Mouse (Mus musculus) spleen, postnatal 36 days (tissue): Measurements from ENCODE around the gene Ndufa13.

Source experiments
- DNase-seq, 2 experiments: peaks; one replicate each; pipeline ENCODE4 v3.0.0; 2022; ENCODE audit warnings: low spot score in 2 of 2, mixed read lengths in 1 of 2

Ndufa13 gene

DNA sequence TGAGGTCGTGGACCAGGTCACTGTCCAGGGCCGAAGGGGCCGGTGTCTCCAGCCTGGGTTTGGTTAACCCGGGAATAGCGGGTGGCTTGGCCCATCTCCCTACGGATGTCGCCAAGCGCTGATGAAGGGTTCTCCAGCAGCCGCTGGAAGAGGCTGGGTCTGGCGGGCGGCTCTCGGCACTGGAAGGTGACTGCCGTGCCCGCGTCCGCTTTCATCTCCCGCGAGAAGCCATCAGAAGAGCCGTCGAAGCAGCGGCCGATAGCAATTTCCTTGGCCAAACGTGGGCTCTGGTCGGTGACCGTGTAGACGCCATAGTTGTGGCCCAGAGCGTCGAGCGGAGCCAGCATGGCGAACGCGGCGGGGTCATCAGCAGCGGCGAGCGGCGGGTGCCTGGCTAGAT, 21.5 kb downstream of the Ndufa13 start:
- no peak for DNase-seq

DNA sequence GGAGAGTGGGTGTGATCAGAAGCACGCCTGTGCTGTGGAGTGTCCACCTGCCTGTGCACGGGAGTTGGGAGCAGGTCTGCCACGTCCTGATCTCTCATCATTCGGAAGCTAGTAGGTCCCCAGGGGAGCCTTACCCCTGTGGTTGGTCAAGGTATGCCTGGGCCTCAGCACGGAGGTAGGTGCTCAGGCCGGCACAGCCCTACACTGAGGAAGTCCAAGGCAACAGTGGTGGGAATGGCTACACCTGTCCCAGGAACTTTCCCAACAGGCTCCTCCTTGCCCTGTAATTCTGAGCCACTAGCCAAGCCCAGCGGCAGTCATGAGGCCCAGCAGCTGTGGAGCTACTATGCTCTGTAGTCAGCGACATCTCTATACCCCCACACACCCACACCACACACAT, 22.7 kb downstream of the Ndufa13 start:
- no peak for DNase-seq

DNA sequence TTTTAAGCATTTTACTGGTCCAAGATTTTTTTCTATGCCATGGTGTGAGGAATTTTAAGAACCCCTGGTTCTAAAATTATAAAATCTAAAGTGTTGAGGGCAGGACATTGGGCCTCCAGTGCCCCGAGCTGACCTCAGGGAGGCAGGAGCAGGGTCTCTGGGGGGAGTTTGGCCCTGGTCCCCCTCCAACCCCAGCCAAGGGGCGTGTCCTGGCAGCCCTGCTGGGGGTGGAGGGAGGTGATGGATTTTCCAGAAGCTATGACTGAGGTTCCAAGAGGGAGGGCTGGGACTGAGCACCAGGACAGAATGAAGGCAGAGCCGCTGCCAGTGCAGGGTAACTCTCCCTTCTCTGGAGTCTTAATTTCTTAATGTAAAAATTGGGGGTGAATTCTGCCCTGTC, 24.4 kb downstream of the Ndufa13 start:
- no peak for DNase-seq

DNA sequence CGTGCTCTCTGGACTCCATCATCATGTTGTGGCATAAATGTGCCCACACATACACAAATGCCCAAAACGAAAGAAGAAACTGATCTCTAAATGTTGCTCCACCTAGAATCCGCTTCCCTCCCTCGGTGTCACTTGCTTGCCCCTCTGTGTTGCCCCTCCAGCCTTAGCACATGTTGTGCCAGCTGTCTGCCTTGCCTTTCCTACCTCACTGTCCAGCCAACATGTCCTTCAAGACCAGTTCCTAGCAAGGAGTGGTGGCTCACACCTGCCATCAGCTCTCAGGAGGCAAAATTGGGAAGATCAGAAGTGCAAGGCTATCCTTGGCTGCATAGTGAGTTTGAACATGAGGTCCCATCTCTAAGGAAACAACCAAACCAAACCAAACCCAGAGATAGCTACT, 25.0 kb downstream of the Ndufa13 start:
- DNase-seq, result no peak

DNA sequence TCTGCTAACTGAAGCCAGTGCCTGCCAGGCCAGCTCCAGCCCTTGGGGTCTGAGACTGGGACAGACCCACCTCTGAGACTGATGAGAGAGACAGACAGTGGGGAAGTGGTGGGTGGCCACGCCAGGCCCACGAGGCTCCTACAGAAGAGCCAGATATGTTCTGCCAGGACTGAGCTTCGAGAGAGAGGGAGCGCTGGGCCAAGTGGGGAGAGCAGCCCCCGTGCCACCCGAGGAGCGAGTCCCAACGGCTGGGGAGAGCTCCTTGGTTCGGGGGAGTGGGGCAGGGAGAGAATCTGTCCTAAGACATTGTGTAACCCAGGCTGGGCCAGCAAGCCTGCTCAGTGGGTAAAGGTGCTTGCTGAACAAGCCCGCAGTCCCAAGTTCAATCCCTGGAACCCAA, 25.4 kb downstream of the Ndufa13 start:
- DNase-seq, result no peak

DNA sequence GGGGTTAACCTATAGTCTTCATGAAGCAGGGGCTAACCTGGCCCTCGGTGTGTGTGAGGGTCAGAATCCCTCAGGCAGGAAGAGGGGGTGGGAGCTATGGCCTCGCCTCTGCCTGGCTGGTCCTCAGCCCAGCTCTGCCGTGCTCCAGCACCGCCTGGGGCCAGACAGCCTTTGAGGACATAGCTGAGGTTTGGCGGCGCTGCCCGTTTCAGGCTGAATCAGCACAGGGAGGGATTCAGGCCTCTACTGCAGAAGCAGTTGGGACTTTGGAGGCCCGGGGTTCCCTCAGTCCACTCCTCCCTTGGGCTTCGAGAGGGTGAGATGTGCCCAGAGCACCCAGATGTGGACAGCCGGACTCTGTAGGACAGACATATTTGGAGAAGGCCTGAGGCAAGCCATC, 26.3 kb downstream of the Ndufa13 start:
- no peak for DNase-seq

DNA sequence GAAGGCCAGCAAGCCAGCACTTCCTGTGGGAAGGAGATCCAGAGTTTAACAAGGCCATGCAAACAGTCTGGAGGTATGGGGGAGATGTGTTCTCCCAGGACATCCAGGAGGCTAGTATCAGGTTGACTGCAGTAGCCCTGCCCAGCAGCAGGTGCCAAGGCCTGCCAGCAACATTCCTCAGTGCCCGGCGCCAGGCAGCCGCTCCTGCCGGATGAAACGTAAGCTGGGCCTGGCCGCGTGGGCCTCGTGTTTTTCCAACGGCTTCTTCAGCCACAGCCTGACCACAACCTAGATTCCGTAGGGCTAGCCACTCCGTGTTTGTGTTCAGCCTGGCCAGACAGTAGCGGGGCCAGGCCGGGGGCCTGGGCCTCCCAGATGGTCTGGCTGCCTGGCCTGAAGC, 27.7 kb downstream of the Ndufa13 start:
- DNase-seq, result no peak

DNA sequence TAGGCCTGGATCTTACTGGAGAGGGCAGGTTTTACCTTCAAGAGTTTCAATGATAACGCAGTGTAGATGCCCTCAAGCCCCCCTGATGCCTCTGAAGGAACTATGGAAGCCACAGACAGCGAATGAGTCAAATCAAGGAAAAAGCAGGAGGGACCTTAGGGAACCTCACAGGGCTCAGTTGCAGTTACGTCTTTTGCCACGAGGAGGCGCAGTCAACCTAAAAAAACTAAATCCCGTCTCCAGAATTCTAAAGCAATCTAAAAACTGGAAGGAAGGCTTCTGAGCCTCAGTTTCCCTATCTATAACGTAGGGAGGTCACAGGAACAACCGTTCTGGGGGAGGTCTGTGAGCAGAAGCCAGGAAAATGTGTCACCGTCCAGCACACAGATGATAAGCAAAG, 28.2 kb downstream of the Ndufa13 start:
- DNase-seq, result peak; percentile 23 to 27

DNA sequence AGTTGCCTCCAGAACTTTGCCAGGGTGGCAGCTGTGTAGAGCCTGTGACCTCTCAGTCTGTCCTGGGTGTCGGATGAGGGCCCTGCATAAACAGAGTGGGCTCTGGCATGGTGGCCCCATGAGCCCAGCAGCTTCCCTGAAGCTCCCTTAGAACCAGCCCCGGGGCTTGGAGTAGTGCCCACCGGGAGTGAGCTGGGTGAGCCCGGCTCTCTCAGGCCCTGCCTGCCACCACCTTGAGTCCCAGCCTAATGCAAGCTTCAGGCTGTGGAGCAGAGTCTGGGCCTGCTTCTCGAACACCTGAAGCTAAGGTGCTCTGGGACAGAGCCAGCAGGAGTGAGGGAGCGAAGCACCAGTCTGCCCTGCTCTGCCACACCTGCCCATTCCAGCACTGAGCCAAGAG, 31.5 kb downstream of the Ndufa13 start:
- DNase-seq, result no peak

DNA sequence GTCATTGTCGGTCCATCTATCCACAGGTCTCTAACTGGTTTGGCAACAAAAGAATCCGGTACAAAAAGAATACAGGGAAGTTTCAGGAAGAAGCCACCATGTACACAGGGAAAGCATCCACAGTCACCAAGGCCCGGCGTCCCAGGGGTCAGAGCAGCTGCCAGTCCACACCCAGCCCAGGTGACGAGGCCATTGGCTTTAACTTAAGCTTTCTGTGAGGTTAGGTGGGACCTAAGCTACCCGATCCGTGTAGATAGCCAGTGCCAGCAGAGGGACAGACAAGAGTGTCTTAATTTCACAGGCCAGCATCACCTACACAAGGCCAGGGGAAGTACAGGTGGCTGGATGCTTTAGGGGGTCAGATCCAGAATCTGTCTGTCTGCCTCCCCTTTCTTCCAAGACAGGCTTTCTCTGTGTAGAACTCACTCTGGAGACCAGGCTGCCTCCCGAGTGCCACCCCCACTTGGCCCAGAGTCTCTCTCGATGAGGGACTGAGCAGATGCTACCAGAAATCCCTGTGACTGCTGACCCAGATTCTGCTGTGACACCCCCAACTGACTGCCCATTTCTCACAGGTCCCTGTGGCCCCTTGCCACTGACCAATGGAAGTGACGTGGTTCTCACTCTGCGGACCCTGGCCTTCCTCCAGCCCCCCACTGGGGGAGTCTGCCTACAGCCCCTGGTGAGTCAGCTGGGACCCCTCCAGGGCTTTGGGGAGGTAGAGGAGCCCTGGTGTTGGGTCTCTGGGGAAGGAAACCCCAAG, 32.2 kb downstream of the Ndufa13 start:
- no peak for DNase-seq

DNA sequence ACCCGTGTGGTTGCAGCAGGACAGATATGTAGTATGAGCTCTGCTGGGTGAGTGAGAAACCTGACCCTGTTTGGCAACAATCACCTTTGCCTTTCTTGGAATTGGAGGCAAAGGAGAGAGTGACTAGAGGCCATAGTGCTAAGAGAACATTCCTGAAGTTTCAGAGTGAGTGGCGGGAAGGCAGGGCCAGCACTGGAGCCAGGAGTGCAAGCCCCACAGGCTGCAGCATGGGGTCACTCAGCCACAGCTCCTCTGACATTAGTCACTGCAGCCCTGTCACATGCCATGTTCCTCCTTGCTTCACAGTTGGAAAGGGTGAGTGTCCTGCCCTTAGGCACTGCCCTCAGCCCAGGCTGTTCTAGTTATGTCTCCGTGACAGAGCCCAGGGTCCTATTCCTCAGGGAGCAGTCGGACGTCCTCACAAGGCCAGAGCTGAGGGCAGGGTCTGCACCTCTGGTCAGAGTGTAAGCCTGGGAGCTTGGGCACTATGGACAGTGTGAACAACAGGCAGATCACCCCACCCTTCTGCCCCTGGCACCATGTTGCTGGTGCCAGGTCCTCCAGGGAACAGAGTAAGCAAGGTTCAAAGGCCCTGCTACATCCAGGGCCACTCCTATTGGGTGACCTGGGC, 34.5 kb downstream of the Ndufa13 start:
- no peak for DNase-seq

DNA sequence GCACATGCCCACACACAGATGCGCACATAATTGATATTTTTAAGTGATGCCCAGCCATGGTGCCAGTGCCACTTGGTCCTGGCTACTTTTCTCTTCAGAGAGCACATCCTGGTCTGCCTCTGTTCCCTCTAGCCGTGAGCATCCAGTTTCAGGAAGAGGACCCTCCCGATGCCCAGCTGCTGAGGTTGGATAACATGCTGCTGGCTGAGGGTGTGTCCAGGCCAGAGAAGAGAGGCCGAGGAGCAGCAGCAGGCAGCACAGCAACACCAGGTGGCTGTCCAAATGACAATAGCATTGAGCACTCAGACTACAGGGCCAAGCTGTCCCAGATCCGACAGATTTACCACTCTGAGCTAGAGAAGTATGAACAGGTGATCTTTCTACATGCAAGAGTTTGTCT, 38.2 kb downstream of the Ndufa13 start:
- DNase-seq, result no peak

DNA sequence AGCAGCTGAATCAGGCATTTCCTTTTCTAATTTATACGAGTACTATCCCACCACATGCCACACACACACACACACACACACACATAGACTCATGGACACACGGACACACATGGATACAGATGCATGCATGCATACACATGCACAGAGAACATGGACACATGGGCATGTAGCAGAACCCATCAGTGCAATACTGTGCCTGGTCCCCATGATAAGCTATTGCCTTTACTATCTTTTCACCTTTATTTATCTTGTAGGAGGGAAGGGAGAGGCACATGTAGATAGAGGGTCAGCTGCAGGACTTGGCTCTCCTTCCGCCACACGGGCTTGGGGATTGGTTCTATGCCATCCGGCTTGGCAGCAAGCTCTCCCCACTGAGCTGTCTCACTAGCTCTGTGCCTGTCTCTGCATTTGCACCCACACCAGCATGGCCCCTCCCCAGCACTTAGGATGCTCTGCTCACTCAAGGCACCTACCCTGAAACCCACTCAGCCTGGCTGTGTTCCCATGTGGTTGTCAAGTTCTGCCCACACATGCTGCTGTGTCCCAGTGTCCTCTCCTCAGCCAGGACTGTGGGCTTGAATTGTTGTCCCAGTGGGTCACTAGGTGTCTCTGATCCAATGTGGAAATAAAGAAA, 38.9 kb downstream of the Ndufa13 start:
- DNase-seq, result no peak

DNA sequence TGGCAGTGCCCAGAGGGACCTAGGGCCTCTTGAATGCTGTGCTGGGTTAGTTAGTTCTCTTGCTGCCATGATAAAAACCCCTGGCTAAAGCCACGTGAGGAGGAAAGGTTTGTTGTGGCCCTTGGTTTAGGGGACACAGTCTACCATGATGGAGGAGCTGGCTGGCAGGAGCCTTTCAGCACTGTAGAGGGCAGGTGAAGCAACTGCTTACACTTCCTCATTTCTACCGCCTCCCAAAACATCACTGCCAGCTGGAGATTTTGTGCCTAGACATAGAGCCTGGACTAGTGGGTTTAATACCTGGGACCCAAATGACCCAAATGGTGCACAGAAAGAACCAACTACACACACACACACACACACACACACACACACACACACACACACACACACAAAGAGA, 41.1 kb downstream of the Ndufa13 start:
- DNase-seq, result no peak

DNA sequence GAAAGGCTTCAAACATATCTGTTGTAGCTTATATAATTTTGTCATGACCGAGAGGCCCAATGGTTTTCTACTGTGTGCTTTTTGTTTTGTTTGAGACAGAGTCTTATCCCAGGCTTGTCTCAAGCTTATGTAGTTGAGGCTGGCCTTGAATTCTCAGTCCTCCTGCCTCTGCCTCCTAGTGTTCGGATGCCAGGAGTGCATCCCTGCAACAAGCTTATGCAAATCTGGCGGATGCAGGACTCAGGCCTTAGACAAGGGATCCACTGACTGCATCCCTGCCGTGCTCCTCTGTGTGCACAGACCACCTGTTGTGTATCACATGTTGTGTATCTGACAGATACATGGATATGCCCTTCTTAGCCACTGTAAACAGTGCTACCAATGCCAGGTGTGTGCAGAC, 41.6 kb downstream of the Ndufa13 start:
- DNase-seq, result no peak

DNA sequence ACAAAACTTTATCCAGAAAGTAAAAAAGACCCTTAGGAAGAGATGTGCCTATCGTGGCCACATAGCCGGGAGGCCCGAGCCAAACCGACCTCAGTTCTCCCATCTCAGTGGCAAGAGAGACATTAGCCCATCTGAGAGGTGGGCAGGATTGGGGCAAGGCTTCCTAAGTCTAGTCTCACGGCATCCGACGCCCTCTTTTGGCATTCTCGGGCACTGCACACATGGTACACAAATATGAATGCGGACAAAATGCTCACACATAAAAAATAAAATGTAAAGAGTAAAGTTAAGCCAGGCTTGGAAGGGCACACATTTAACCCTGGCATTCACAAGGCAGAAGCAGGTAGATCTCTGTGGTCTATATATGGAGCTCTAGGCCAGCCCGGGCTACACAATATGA, 48.5 kb downstream of the Ndufa13 start:
- DNase-seq, result no peak

DNA sequence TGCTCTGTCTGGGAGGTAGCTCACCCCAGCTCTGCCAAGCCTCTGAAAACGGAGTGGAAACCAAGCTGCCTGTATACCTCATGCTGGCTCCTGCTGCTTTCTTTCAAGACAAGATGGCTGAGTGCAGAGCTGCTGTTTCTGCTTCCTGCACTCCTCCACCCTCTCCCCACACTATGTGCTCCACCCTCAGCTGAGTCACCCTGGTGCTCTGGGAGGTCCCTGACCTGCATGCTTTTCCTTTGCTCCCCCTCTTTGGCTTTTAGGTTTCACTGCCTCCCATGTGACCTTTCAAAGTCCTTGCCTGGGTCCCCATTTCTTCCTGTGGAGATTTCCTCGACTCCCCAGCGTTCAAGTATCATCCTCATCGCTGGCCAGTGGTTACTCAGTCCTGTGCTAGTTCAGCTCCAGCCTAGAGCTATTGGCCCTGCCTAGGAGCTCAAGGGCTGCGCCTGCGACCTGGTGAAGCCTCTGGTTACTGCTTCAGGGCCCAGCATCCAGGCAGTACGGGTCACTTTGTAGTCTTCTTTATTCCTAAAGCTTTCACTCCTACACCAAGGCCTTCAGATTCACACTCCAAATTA, 51.3 kb downstream of the Ndufa13 start:
- DNase-seq, result no peak

DNA sequence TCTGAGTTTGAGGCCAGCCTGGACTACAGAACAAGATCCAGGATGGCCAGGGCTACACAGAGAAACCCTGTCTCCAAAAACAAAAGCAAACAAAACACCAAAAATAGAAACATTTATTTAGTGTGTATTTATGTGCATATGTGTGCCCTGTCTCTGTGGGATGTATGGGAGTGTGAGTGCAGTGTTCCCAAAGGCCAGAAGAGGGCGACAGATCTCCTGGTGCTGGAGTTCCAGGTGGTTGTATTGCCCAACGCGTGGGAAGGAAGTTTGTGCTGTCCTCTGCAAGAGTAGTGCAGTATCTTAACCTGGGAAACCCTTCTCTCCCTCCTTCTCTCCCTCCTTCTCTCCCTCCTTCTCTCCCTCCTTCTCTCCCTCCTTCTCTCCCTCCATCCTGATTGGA, 52.5 kb downstream of the Ndufa13 start:
- no peak for DNase-seq

DNA sequence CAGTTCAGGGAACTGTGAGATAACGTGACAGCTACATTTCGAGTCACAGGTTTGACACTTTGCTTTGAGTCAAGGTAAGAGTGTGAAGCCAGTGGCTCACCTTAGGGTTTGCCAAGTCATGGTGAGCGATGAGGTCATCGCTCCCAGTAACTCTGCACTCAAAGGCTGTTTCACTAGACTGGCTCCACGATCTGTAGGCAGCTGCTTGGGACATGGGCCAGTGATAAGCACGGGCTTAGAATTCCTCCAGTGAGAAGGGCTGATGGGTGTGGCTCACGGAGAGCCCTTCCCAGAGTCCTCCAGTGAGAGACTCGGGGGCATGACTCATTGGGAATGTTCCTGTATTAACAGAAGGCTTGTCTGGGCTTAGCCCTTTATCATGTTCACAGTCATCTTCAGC, 53.4 kb downstream of the Ndufa13 start:
- DNase-seq, result no peak

DNA sequence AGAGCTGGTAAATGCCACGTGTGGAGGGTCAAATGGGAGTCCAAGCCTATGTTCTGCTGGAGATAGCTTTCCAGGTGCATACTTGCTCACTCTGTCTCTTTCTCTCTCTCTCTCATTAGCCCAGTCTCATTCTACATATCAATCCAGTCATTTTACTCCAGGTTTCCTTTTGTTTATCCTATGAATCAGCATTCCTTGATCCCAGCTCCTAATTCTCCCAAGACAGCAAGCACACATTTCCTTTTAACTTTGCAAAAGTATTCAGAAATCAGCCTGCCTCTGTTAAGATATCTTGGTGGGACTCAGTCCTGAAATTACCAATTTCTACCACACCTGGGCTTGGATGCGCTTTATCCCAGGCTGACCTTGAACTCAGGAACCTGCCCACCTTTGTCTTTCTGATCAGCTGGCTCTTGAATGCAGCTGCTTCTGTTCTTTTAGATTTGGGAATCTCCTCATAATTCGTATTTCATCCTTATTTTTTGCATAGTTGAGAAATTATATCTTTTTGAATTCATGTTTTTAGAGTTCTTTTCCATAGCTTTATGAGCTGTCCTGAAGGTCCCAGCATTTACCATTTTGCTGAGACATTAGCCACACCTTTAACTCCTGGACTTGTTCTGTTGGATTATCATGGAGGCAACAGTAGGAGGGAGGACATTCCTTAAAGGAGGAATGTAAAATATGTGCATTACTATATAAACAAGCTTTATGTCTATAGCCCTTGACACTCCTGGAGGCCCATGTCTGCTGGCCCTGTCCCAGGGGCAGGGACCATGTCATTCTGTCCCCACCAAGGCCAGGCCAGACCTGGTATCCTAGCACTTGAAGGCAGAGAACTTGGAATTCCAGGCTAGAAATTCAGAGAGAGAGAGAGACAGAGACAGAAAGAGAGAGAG, 54.9 kb downstream of the Ndufa13 start:
- no peak for DNase-seq
